Comparison of ENCODE assay signal across 8 mouse cellular contexts in genomic region chr4:126058997-126059362, GRCm38 (mm10). TPM values are rescaled to one million over a fixed set of nuclear protein-coding genes. Genes with fewer than 3 reads are reported as not detected.
A peak's percentile ranks its signal among the peaks of the same experiment; 100 is the strongest.
DNase-seq lines count a peak whose midpoint lies in the region; ATAC-seq and TF ChIP-seq lines count a peak whose summit lies in the region.

No protein-coding gene starts in this region.

- TF ChIP-seq EP300 in liver, embryonic 14.5 days (IDR thresholded peaks at IDR 0.05; ENCODE audit: low read depth), result no peak
- no peak for TF ChIP-seq EP300 in stomach, postnatal 0 days (optimal IDR thresholded peaks at IDR 0.05)

- no peak for TF ChIP-seq CTCF in liver, embryonic 14.5 days (IDR thresholded peaks at IDR 0.05; ENCODE audit: low read depth)
- TF ChIP-seq CTCF in stomach, postnatal 0 days (IDR thresholded peaks at IDR 0.05; ENCODE audit: low read depth), result no peak

- 41% methylated on average over 9 of the region's 9 CpGs for WGBS in heart, embryonic 16.5 days
- WGBS in hindbrain, embryonic 14.5 days, result 33% methylated on average over 9 of the region's 9 CpGs
- WGBS in liver, embryonic 14.5 days (ENCODE audit: insufficient replicate concordance), result 38% methylated on average over 9 of the region's 9 CpGs
- WGBS in stomach, postnatal 0 days, result 35% methylated on average over 9 of the region's 9 CpGs

- intact Hi-C loops in heart, postnatal 25 days (cut with DNase I), result no loop called here

- H3K27ac ChIP-seq in heart, embryonic 16.5 days (ENCODE audit: low read length), result no peak overlapping the region
- no peak overlapping the region for H3K27ac ChIP-seq in hindbrain, embryonic 14.5 days
- no peak overlapping the region for H3K27ac ChIP-seq in liver, embryonic 14.5 days
- no peak overlapping the region for H3K27ac ChIP-seq in stomach, postnatal 0 days (replicated peaks)

- H3K36me3 ChIP-seq in heart, embryonic 16.5 days (ENCODE audit: control insufficient read depth, insufficient read depth), result peaks cover 15% of the 10 kb centered on the region
- H3K36me3 ChIP-seq in hindbrain, embryonic 14.5 days (replicated peaks; ENCODE audit: control insufficient read depth, insufficient read depth), result peaks cover 30% of the 10 kb centered on the region
- H3K36me3 ChIP-seq in liver, embryonic 14.5 days (replicated peaks; ENCODE audit: control insufficient read depth, insufficient read depth, low read depth), result peaks cover 1% of the 10 kb centered on the region
- H3K36me3 ChIP-seq in stomach, postnatal 0 days (ENCODE audit: control insufficient read depth, insufficient read depth, low read length), result peaks cover 10% of the 10 kb centered on the region; the same call in 1 of the 2 replicates

- peaks cover 9% of the 10 kb centered on the region for H3K4me1 ChIP-seq in heart, embryonic 16.5 days (ENCODE audit: control insufficient read depth, insufficient read depth, low read length)
- H3K4me1 ChIP-seq in hindbrain, embryonic 14.5 days (replicated peaks; ENCODE audit: control insufficient read depth, insufficient read depth, low read length), result peaks cover 11% of the 10 kb centered on the region
- peaks cover 12 to 14% of the 10 kb centered on the region in 2 experiments for H3K4me1 ChIP-seq in liver, embryonic 14.5 days (replicated peaks; ENCODE audit: control insufficient read depth in 2 of 2, insufficient read depth in 2 of 2, low read length in 1 of 2)
- peaks cover 5% of the 10 kb centered on the region; the same call in 1 of the 2 replicates for H3K4me1 ChIP-seq in stomach, postnatal 0 days (replicated peaks; ENCODE audit: control insufficient read depth, insufficient read depth)

- DNase-seq in heart, postnatal 25 days (ENCODE audit: low spot score), result no peak
- DNase-seq in brain, adult 2 months (ENCODE audit: low read depth, low spot score), result peak; percentile 86
- no peak for DNase-seq in hindbrain, embryonic 14.5 days (ENCODE audit: low spot score)
- DNase-seq in liver, embryonic 14.5 days (ENCODE audit: low read depth in 3 of 3, low spot score in 3 of 3), result no peak
- DNase-seq in stomach, postnatal 0 days (ENCODE audit: low spot score), result no peak
- DNase-seq in cerebellum, adult 8-10 months, result no peak
- DNase-seq in MN1 (ENCODE audit: low spot score), result no peak

- H3K9ac ChIP-seq in heart, embryonic 16.5 days (ENCODE audit: low read length), result peak overlapping the region; percentile 76
- peak overlapping the region; percentile 84 for H3K9ac ChIP-seq in hindbrain, embryonic 14.5 days
- peak overlapping the region; percentile 50 for H3K9ac ChIP-seq in liver, embryonic 14.5 days (replicated peaks)
- H3K9ac ChIP-seq in stomach, postnatal 0 days (ENCODE audit: low read length), result peak overlapping the region; percentile 62

- no peaks in the 10 kb centered on the region for H3K27me3 ChIP-seq in heart, embryonic 16.5 days (ENCODE audit: control insufficient read depth, insufficient read depth, low read length)
- H3K27me3 ChIP-seq in hindbrain, embryonic 14.5 days (ENCODE audit: control insufficient read depth, insufficient read depth, low read length), result no peaks in the 10 kb centered on the region
- no peaks in the 10 kb centered on the region for H3K27me3 ChIP-seq in liver, embryonic 14.5 days (ENCODE audit: control insufficient read depth, insufficient read depth, low read length)
- H3K27me3 ChIP-seq in stomach, postnatal 0 days (ENCODE audit: control insufficient read depth, insufficient read depth, low read length), result no peaks in the 10 kb centered on the region

- peak overlapping the region; percentile 93 for H3K4me2 ChIP-seq in heart, embryonic 16.5 days (ENCODE audit: low read depth, low read length)
- peak overlapping the region; percentile 83 for H3K4me2 ChIP-seq in hindbrain, embryonic 14.5 days (replicated peaks)
- H3K4me2 ChIP-seq in liver, embryonic 14.5 days (ENCODE audit: low read depth), result peak overlapping the region; percentile 95
- H3K4me2 ChIP-seq in stomach, postnatal 0 days (replicated peaks; ENCODE audit: low read depth), result peak overlapping the region; percentile 86

- H3K9me3 ChIP-seq in heart, embryonic 16.5 days (replicated peaks; ENCODE audit: control insufficient read depth, low read length), result no peaks in the 10 kb centered on the region
- no peaks in the 10 kb centered on the region for H3K9me3 ChIP-seq in hindbrain, embryonic 14.5 days (ENCODE audit: control insufficient read depth, low read length)
- H3K9me3 ChIP-seq in liver, embryonic 14.5 days (ENCODE audit: control insufficient read depth, low read length), result no peaks in the 10 kb centered on the region
- no peaks in the 10 kb centered on the region for H3K9me3 ChIP-seq in stomach, postnatal 0 days (ENCODE audit: control insufficient read depth, low read length)

- peak overlapping the region; percentile 68 for H3K4me3 ChIP-seq in heart, embryonic 16.5 days (ENCODE audit: low read length)
- H3K4me3 ChIP-seq in hindbrain, embryonic 14.5 days (replicated peaks; ENCODE audit: low read length), result peak overlapping the region; percentile 73
- H3K4me3 ChIP-seq in liver, embryonic 14.5 days (ENCODE audit: insufficient read depth in 1 of 2, low read depth in 2 of 2, low read length in 2 of 2), result peak overlapping the region; percentile 89 to 97
- H3K4me3 ChIP-seq in stomach, postnatal 0 days (ENCODE audit: low read depth, low read length), result peak overlapping the region; percentile 61

- ATAC-seq in heart, embryonic 16.5 days (replicated peaks; ENCODE audit: extremely low read depth, insufficient read depth, low FRiP score), result no peak
- ATAC-seq in hindbrain, embryonic 14.5 days (ENCODE audit: low FRiP score), result no peak
- ATAC-seq in liver, embryonic 14.5 days (ENCODE audit: insufficient read depth), result no peak
- no peak for ATAC-seq in stomach, postnatal 0 days (ENCODE audit: low FRiP score, low TSS enrichment)

RNA-seq across cellular contexts. Expression of gene Oscp1, which starts 0.6 kb away (rescaled TPM):
- polyA plus RNA-seq in heart, embryonic 16.5 days (2015; fragmentation: Nextera tagmentation; extraction: Ambion mirVana), result 7.4 and 8.3 TPM in 2 replicates
- 1 to 10 TPM; 1.1 to 1.7 TPM for total RNA-seq in heart, postnatal 25 days (2021)
- polyA plus RNA-seq in hindbrain, embryonic 14.5 days (2014; fragmentation: Nextera tagmentation; extraction: Ambion mirVana), result 39.5 and 40.7 TPM in 2 replicates
- 0.29 and 0.31 TPM in 2 replicates for polyA plus RNA-seq in liver, embryonic 14.5 days (2012; rRNA removed)
- 1.4 and 1.8 TPM in 2 replicates for polyA plus RNA-seq in liver, embryonic 14.5 days (2014; fragmentation: Nextera tagmentation; extraction: Ambion mirVana)
- 3.6 and 5.1 TPM in 2 replicates for polyA plus RNA-seq in stomach, postnatal 0 days (2015; fragmentation: Nextera tagmentation; extraction: Ambion mirVana)

RNA-seq across cellular contexts. Expression of gene Mrps15, which starts 12.3 kb away (rescaled TPM):
- polyA plus RNA-seq in heart, embryonic 16.5 days (2015; fragmentation: Nextera tagmentation; extraction: Ambion mirVana), result 128 and 133 TPM in 2 replicates
- 10 to 100 TPM; 81.2 to 83.1 TPM for total RNA-seq in heart, postnatal 25 days (2021)
- polyA plus RNA-seq in hindbrain, embryonic 14.5 days (2014; fragmentation: Nextera tagmentation; extraction: Ambion mirVana), result 121 and 124 TPM in 2 replicates
- 23.3 and 41.3 TPM in 2 replicates for polyA plus RNA-seq in liver, embryonic 14.5 days (2012; rRNA removed)
- polyA plus RNA-seq in liver, embryonic 14.5 days (2014; fragmentation: Nextera tagmentation; extraction: Ambion mirVana), result 88.4 and 99.5 TPM in 2 replicates
- 81.9 and 90.0 TPM in 2 replicates for polyA plus RNA-seq in stomach, postnatal 0 days (2015; fragmentation: Nextera tagmentation; extraction: Ambion mirVana)

RNA-seq across cellular contexts. Expression of gene Csf3r, which starts 34.6 kb away (rescaled TPM):
- polyA plus RNA-seq in heart, embryonic 16.5 days (2015; fragmentation: Nextera tagmentation; extraction: Ambion mirVana), result 0.72 TPM in 2 replicates
- total RNA-seq in heart, postnatal 25 days (2021), result under 1 TPM; 0.84 to 0.91 TPM
- polyA plus RNA-seq in hindbrain, embryonic 14.5 days (2014; fragmentation: Nextera tagmentation; extraction: Ambion mirVana), result 0.69 and 0.76 TPM in 2 replicates
- polyA plus RNA-seq in liver, embryonic 14.5 days (2012; rRNA removed), result 3.1 and 3.6 TPM in 2 replicates
- polyA plus RNA-seq in liver, embryonic 14.5 days (2014; fragmentation: Nextera tagmentation; extraction: Ambion mirVana), result 2.1 and 2.7 TPM in 2 replicates
- polyA plus RNA-seq in stomach, postnatal 0 days (2015; fragmentation: Nextera tagmentation; extraction: Ambion mirVana), result 0.17 and 0.22 TPM in 2 replicates

RNA-seq across cellular contexts. Expression of gene Lsm10, which starts 37.4 kb away (rescaled TPM):
- 41.7 and 47.2 TPM in 2 replicates for polyA plus RNA-seq in heart, embryonic 16.5 days (2015; fragmentation: Nextera tagmentation; extraction: Ambion mirVana)
- 10 to 100 TPM; 10.7 to 12.1 TPM for total RNA-seq in heart, postnatal 25 days (2021)
- polyA plus RNA-seq in hindbrain, embryonic 14.5 days (2014; fragmentation: Nextera tagmentation; extraction: Ambion mirVana), result 49.1 and 51.2 TPM in 2 replicates
- polyA plus RNA-seq in liver, embryonic 14.5 days (2012; rRNA removed), result 20.1 and 20.3 TPM in 2 replicates
- polyA plus RNA-seq in liver, embryonic 14.5 days (2014; fragmentation: Nextera tagmentation; extraction: Ambion mirVana), result 24.4 and 25.9 TPM in 2 replicates
- 41.8 and 46.5 TPM in 2 replicates for polyA plus RNA-seq in stomach, postnatal 0 days (2015; fragmentation: Nextera tagmentation; extraction: Ambion mirVana)

RNA-seq across cellular contexts. Expression of gene Stk40, which starts 44.8 kb away (rescaled TPM):
- 24.5 and 26.6 TPM in 2 replicates for polyA plus RNA-seq in heart, embryonic 16.5 days (2015; fragmentation: Nextera tagmentation; extraction: Ambion mirVana)
- total RNA-seq in heart, postnatal 25 days (2021), result 10 to 100 TPM; 37.6 to 38.7 TPM
- 24.2 and 25.2 TPM in 2 replicates for polyA plus RNA-seq in hindbrain, embryonic 14.5 days (2014; fragmentation: Nextera tagmentation; extraction: Ambion mirVana)
- 4.3 and 5.6 TPM in 2 replicates for polyA plus RNA-seq in liver, embryonic 14.5 days (2012; rRNA removed)
- 8.2 and 9.0 TPM in 2 replicates for polyA plus RNA-seq in liver, embryonic 14.5 days (2014; fragmentation: Nextera tagmentation; extraction: Ambion mirVana)
- 17.3 and 20.2 TPM in 2 replicates for polyA plus RNA-seq in stomach, postnatal 0 days (2015; fragmentation: Nextera tagmentation; extraction: Ambion mirVana)
